Mouse (Mus musculus): ENCODE measurements around the gene Vsig2. TPM values are rescaled to one million over a fixed set of nuclear protein-coding genes. Genes with fewer than 3 reads are reported as not detected.

Gene Vsig2
- polyA plus RNA-seq, 1 experiment from 2014 or later, result not detected

GRCm38 (mm10) chr9:37543869-37544440, 4.9 kb downstream of the Vsig2 start:
- Histone ChIP-seq H3K36me3 (ENCODE audit: control insufficient read depth, insufficient read depth, low read length) (no peaks in the 10 kb centered on the region), H3K9ac (ENCODE audit: low read length) (no peak overlapping the region), H3K4me1 (ENCODE audit: control insufficient read depth, insufficient read depth, low read length) (peaks cover 10% of the 10 kb centered on the region), H3K27me3 (ENCODE audit: control insufficient read depth, insufficient read depth, low read length) (peaks cover 34% of the 10 kb centered on the region), H3K4me2 (peak overlapping the region; percentile 46), H3K4me3 (ENCODE audit: low read depth, low read length) (peak overlapping the region; percentile 11), H3K9me3 (ENCODE audit: control insufficient read depth, low read length) (no peaks in the 10 kb centered on the region), H3K27ac (ENCODE audit: low read depth, low read length) (no peak overlapping the region; the same call in 1 of the 2 replicates)
- ATAC-seq (ENCODE audit: low FRiP score), result peak; percentile 10; the same call in 1 of the 2 replicates
- 24% methylated on average over 12 of the region's 12 CpGs for WGBS
- DNase-seq (ENCODE audit: low spot score, missing footprints), result peak; percentile 88

GRCm38 (mm10) chr9:37544447-37545165, 5.6 kb downstream of the Vsig2 start:
- DNase-seq (ENCODE audit: low spot score, missing footprints) (peak; percentile 97), ATAC-seq (ENCODE audit: low FRiP score) (peak; percentile 67)
- Histone ChIP-seq H3K36me3 (ENCODE audit: control insufficient read depth, insufficient read depth, low read length) (no peaks in the 10 kb centered on the region), H3K9me3 (ENCODE audit: control insufficient read depth, low read length) (no peaks in the 10 kb centered on the region), H3K4me3 (ENCODE audit: low read depth, low read length) (peak overlapping the region; percentile 16), H3K4me1 (ENCODE audit: control insufficient read depth, insufficient read depth, low read length) (peaks cover 10% of the 10 kb centered on the region), H3K9ac (ENCODE audit: low read length) (0 out of 2 replicates have a peak overlapping the region, but pooled peaks have one; percentile 1), H3K27ac (ENCODE audit: low read depth, low read length) (no peak overlapping the region), H3K4me2 (peak overlapping the region; percentile 46), H3K27me3 (ENCODE audit: control insufficient read depth, insufficient read depth, low read length) (peaks cover 40% of the 10 kb centered on the region)
- WGBS, result under 1% methylated on average over 29 of the region's 29 CpGs

- peaks cover 46% of the 10 kb centered on the region for H3K27me3 ChIP-seq (ENCODE audit: control insufficient read depth, insufficient read depth, low read length)
These were observed 6.1 kb downstream of the Vsig2 start for GRCm38 (mm10) chr9:37545166-37545610.

GRCm38 (mm10) chr9:37545847-37546452, 6.9 kb downstream of the Vsig2 start:
- ATAC-seq (ENCODE audit: low FRiP score) (no peak), DNase-seq (ENCODE audit: low spot score, missing footprints) (peak; percentile 91)
- H3K36me3 ChIP-seq (ENCODE audit: control insufficient read depth, insufficient read depth, low read length), result no peaks in the 10 kb centered on the region
- 7% methylated on average over 27 of the region's 27 CpGs for WGBS
- H3K27me3 ChIP-seq (ENCODE audit: control insufficient read depth, insufficient read depth, low read length), result peaks cover 54% of the 10 kb centered on the region
- no peak overlapping the region for H3K9ac ChIP-seq (ENCODE audit: low read length)
- peaks cover 10% of the 10 kb centered on the region for H3K4me1 ChIP-seq (ENCODE audit: control insufficient read depth, insufficient read depth, low read length)
- no peak overlapping the region for H3K4me3 ChIP-seq (ENCODE audit: low read depth, low read length)
- H3K9me3 ChIP-seq (ENCODE audit: control insufficient read depth, low read length), result no peaks in the 10 kb centered on the region
- H3K4me2 ChIP-seq, result no peak overlapping the region
- H3K27ac ChIP-seq (ENCODE audit: low read depth, low read length), result no peak overlapping the region

More at GRCm38 (mm10) chr9:37545166-37545610, 6.1 kb downstream of the Vsig2 start:
- Histone ChIP-seq H3K27ac (ENCODE audit: low read depth, low read length) (no peak overlapping the region), H3K9ac (ENCODE audit: low read length) (no peak overlapping the region), H3K36me3 (ENCODE audit: control insufficient read depth, insufficient read depth, low read length) (no peaks in the 10 kb centered on the region), H3K9me3 (ENCODE audit: control insufficient read depth, low read length) (no peaks in the 10 kb centered on the region), H3K4me3 (ENCODE audit: low read depth, low read length) (peak overlapping the region; percentile 16), H3K4me2 (peak overlapping the region; percentile 46), H3K4me1 (ENCODE audit: control insufficient read depth, insufficient read depth, low read length) (peaks cover 10% of the 10 kb centered on the region)
- WGBS, result 4% methylated on average over 17 of the region's 17 CpGs
- DNase-seq (ENCODE audit: low spot score, missing footprints) (peak; percentile 92), ATAC-seq (ENCODE audit: low FRiP score) (peak; percentile 57)

GRCm38 (mm10) chr9:37546889-37547288, 7.8 kb downstream of the Vsig2 start:
- Histone ChIP-seq H3K9me3 (ENCODE audit: control insufficient read depth, low read length) (no peaks in the 10 kb centered on the region), H3K4me3 (ENCODE audit: low read depth, low read length) (no peak overlapping the region), H3K27ac (ENCODE audit: low read depth, low read length) (no peak overlapping the region), H3K9ac (ENCODE audit: low read length) (no peak overlapping the region), H3K4me2 (no peak overlapping the region), H3K36me3 (ENCODE audit: control insufficient read depth, insufficient read depth, low read length) (no peaks in the 10 kb centered on the region), H3K27me3 (ENCODE audit: control insufficient read depth, insufficient read depth, low read length) (peaks cover 63% of the 10 kb centered on the region), H3K4me1 (ENCODE audit: control insufficient read depth, insufficient read depth, low read length) (peaks cover 10% of the 10 kb centered on the region)
- ATAC-seq (ENCODE audit: low FRiP score), result no peak
- DNase-seq (ENCODE audit: low spot score, missing footprints), result no peak
- 81% methylated on average over 1 of the region's 1 CpGs for WGBS

- no peak for DNase-seq (ENCODE audit: low spot score, missing footprints)
- no peak overlapping the region for H3K27ac ChIP-seq (ENCODE audit: low read depth, low read length)
- H3K27me3 ChIP-seq (ENCODE audit: control insufficient read depth, insufficient read depth, low read length), result peaks cover 67% of the 10 kb centered on the region
- H3K9ac ChIP-seq (ENCODE audit: low read length), result no peak overlapping the region
- H3K4me2 ChIP-seq, result no peak overlapping the region
- H3K4me3 ChIP-seq (ENCODE audit: low read depth, low read length), result no peak overlapping the region
- 53% methylated on average over 1 of the region's 1 CpGs for WGBS
- ATAC-seq (ENCODE audit: low FRiP score), result no peak
- H3K9me3 ChIP-seq (ENCODE audit: control insufficient read depth, low read length), result no peaks in the 10 kb centered on the region
- peaks cover 5% of the 10 kb centered on the region; the same call in 1 of the 2 replicates for H3K4me1 ChIP-seq (ENCODE audit: control insufficient read depth, insufficient read depth, low read length)
- H3K36me3 ChIP-seq (ENCODE audit: control insufficient read depth, insufficient read depth, low read length), result no peaks in the 10 kb centered on the region
These were observed 11.4 kb downstream of the Vsig2 start for GRCm38 (mm10) chr9:37550435-37550834.

- no peak overlapping the region for H3K27ac ChIP-seq (ENCODE audit: low read depth, low read length)
- peaks cover 54% of the 10 kb centered on the region for H3K27me3 ChIP-seq (ENCODE audit: control insufficient read depth, insufficient read depth, low read length)
- peaks cover 5% of the 10 kb centered on the region; the same call in 1 of the 2 replicates for H3K4me1 ChIP-seq (ENCODE audit: control insufficient read depth, insufficient read depth, low read length)
- H3K4me2 ChIP-seq, result peak overlapping the region; percentile 67
- 4% methylated on average over 23 of the region's 23 CpGs for WGBS
- DNase-seq (ENCODE audit: low spot score, missing footprints) (peak; percentile 93), ATAC-seq (ENCODE audit: low FRiP score) (no peak; the same call in 1 of the 2 replicates)
- H3K9me3 ChIP-seq (ENCODE audit: control insufficient read depth, low read length), result no peaks in the 10 kb centered on the region
- H3K4me3 ChIP-seq (ENCODE audit: low read depth, low read length), result peak overlapping the region; percentile 33
- H3K36me3 ChIP-seq (ENCODE audit: control insufficient read depth, insufficient read depth, low read length), result no peaks in the 10 kb centered on the region
- H3K9ac ChIP-seq (ENCODE audit: low read length), result peak overlapping the region; percentile 41
These were observed 12.9 kb downstream of the Vsig2 start for GRCm38 (mm10) chr9:37551751-37552531.

- Histone ChIP-seq H3K9me3 (ENCODE audit: control insufficient read depth, low read length) (no peaks in the 10 kb centered on the region), H3K36me3 (ENCODE audit: control insufficient read depth, insufficient read depth, low read length) (no peaks in the 10 kb centered on the region), H3K27ac (ENCODE audit: low read depth, low read length) (no peak within 1 kb of the TSS), H3K9ac (ENCODE audit: low read length) (peak within 1 kb of the TSS; percentile 41), H3K4me1 (ENCODE audit: control insufficient read depth, insufficient read depth, low read length) (peaks cover 5% of the 10 kb centered on the region; the same call in 1 of the 2 replicates), H3K27me3 (ENCODE audit: control insufficient read depth, insufficient read depth, low read length) (peaks cover 49% of the 10 kb centered on the region), H3K4me3 (ENCODE audit: low read depth, low read length) (peak within 1 kb of the TSS; percentile 33), H3K4me2 (peak within 1 kb of the TSS; percentile 67)
- peak; percentile 94 for ATAC-seq (ENCODE audit: low FRiP score)
- 5% methylated on average over 31 of the region's 31 CpGs for WGBS
- peak; percentile 96 for DNase-seq (ENCODE audit: low spot score, missing footprints)
These were observed 13.7 kb downstream of the Vsig2 start, which contains the start of gene Nrgn for GRCm38 (mm10) chr9:37552536-37553293. Gene Nrgn (minus strand): TSS chr9:37552904.

Measured in midbrain, embryonic 11.5 days (tissue).